Mouse (Mus musculus): Measurements from ENCODE around the gene H1foo.

H1foo gene

DNA sequence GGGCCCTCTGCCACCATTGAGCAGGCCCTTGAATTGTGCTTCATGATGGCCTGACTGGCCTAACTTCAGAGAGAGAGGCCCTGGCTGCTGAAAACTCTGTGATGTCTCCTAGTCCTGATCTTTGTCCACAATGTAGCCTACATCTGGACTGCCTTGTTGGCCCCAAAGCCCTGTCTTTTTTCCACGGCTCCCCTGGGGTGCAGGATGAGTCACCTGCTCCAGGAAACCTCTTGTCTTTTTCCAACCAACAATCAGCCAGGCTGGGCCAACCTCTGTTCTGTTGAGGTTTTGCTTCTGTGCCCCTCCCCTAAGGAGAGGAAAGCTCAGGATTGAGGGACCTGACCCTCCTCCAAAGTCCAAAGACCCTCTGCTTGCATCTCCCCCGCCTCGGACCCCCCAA is 17.0 kb downstream of the H1foo start:
- DNase-seq (ENCODE audit: low read depth, low spot score) = no peak

DNA sequence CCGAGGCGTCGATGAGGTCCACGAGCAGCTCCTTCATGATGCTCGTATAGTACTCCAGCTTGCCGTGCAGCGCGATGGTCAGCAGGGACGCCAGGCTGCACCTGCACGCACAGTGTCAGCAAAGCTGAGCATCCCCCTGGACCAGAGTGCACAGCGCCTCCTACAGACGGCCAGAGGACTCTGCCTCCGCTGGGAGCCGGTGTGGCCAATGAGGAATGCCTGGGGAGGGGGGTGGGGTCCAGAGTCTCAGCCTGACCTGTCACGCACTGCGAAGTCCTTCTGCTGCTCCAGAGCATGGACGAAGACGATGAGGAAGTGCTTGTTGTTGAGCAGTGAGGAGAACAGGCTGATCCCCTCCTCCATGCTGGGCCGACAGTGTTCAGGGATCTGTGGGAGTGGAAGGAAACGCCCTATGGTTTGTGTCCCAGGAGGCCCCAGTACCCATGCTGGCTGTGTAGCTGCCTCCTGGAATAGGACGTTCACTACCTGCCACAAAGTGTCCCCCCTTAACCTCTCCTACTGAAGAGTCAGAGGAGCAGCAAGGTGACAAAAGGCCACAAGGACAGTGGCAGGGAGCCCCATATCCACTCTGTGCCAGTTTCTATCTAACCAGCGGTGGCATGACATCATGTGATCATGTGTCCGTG is 17.8 kb downstream of the H1foo start:
- DNase-seq (ENCODE audit: low read depth, low spot score) = peak; percentile 60

DNA sequence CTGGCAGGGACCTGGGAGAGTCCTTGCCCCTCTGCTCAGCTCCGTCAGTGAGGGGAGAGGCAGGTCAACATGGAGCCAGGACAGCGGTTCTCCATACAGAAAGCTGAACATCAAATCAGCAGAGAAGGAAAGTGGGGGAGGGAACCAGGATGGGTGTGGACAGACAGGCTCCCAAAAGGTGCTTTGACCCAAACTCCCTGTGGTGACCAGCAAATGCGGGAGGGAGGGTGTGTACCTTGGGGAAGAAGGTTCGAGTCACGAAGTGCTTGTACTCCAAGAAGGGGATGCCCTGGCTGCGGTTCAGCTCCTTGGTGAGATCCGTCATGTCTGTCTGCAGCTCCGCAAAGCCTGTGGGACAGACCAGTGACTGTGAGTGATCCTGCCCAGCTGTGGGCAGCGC is 18.9 kb downstream of the H1foo start:
- DNase-seq (ENCODE audit: low read depth, low spot score) = no peak

DNA sequence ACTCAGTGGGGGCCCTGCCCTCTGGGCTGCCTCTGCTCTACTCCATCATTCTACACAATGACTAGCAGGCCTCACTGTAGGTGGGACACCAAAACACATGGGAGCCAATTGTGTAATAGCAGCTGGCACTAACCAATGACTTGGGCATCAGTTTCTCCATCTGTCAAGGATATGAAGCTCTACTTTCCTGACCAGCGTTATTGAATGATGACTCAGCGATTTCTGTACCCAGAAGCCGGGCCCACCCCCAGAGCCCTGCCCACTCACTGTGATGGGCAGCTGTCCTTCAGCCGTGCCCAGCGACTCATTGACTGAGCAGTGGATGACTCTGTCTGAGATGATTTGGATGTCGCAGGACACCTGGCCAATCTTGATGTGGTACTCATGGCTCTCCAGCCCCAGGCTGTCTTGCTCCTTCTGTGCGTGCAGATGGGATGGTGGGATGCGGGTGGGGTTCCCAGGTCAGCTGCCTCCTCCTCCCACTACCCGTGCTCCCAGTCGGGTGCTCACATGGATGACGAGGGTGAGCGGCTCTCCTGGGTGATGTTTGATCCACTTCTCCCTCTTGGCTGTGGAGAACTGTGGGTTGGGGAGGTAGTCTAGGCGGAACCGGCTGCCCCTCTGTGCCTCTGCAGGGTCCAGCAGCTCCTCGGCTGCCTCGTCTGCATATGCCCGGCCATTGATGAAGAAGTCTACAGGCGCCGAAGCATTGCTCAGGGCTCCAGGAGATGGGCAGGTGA is 21.7 kb downstream of the H1foo start:
- DNase-seq (ENCODE audit: low read depth, low spot score) = no peak

DNA sequence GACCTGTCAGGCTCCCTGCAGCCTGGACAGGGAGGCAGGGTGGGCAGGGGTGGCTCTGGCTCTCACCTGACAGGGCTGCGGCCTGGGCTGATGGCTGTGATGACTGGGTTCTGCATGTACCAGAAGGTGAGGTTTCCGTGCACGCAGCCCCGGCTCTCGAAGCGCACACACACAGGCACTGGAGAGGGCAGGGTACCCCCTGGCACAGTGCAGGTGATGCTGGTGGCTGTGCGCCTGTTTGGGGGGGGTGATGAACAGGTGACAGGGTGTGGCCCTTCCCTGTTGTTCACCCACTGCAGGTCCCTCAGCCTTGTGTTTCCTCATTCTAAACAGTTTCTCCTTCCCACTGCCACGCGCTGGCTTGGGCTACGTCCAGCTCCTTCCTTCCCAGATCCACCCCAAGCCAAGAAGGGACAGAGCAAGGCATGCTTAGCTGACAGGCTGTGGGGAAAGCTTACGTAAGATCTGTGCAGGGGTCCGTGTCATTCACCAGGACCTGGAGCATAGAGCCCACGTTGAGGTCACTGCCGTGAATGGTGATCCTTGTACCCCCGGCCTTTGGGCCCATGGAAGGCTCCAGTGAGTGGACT is 22.6 kb downstream of the H1foo start:
- no peak for DNase-seq (ENCODE audit: low read depth, low spot score)

DNA sequence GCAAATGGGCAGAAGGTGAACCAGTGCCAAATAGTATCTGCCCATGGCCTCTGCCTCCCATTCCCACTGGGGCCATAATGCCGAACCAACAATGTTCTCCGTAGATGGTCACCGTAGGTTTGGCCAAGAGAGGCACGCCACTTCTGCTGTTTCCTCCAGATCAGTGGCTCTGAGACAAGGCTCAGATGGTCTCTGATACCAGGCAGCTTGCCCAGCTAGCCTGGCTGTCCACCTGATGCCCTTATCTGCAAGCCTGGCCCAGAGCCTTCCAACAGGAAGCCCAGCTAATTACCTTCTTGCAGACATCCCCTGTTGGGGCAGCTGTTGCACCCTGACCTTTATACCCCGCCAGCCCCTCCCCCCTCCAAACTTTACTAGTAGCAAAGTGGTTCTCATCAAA is 23.3 kb downstream of the H1foo start:
- DNase-seq (ENCODE audit: low read depth, low spot score) = no peak

DNA sequence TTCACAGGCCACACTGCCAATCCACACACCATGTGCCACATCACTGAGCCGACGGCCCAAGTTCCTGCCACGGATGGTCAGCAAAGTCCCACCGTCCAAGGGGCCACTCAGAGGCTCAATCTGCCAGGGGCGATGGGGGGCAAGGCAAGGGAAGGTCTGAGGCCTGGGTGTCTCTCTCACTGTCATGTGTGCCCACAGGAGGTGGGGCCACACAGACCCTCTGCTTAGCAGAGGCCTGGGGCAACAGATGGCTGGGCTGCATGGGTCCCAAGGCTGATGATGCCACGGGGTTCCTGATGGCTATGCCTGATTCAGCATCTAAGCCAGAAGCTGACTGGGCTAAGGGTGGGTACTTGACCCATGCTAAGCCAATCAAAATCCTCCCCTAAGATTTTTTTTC is 24.0 kb downstream of the H1foo start:
- DNase-seq (ENCODE audit: low read depth, low spot score) = no peak

DNA sequence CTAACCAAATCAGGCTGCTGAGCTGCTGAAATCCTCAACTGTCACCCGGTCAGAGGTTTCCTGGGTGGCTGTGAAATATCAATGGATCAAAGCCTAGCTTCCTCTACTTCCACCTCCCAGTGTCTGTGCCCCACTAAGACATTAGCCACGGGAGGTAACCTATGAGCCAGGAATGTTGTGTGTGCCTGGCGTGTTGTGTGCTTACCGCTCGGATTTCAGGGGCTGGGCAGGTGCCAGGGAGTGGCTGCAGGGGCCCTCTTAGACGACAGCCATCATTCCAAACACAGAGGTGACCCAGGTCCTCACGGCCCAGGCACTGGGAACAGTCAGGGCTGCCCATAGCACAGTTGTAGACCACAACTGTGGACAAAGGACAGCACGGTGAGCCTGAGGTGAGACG is 24.4 kb downstream of the H1foo start:
- DNase-seq (ENCODE audit: low read depth, low spot score) = no peak

DNA sequence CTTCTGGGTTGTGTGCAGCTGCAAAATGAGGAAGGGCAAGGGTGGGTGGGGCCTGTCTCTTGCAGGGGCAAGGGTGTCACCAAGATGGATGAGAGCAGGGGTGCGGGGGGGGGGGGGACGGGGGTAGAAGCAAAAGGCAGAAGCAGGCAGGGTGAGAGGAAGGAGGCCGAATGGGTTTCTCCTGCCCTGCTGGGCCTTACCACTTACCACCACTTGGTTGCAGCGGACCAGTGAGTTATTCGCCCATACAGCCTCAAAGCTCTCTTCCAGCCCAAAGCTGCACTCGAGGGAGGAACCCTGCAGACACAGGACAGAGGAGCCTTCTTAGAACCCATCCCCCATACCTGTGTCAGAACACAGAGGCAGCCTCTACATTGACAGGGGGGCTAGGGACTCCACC is 25.2 kb downstream of the H1foo start:
- no peak for DNase-seq (ENCODE audit: low read depth, low spot score)

DNA sequence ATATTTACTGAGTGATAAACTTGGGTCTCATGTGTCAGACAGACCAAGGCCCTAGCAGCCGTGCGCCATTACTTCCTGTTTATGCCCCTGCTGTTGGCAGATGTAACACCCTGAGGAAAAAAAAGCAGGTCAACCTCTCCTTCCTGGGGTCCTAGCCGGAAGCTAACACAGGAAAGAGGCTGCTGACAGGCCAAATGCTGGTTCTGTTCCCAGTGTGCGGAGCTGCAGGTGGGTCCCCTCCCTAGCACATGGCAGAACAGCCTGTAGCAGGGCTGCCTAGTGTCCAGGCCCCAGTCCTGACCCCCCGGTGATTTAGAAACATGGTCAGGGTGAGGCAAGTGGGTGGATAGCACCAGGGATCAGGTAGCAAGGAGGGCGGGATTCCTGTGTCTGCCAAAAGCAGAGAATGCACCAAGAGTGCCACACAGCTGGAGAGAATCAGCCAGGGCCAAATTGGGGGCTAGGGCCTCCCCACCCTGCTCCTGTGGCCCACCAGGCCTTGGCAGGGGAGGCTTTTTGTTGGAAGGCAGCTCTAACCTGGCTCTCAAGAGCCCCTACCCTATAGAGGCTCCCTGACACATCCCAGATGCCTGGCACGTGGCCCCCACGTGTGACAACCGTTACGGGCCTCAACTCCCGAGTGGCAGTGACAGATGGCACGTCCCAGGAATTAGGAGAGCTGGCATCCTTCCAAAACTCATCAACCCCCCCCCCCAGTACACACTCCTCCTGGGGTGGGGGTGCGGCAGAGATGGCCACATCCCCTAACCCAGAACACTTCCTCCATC is 26.7 kb downstream of the H1foo start:
- DNase-seq (ENCODE audit: low read depth, low spot score) = no peak

DNA sequence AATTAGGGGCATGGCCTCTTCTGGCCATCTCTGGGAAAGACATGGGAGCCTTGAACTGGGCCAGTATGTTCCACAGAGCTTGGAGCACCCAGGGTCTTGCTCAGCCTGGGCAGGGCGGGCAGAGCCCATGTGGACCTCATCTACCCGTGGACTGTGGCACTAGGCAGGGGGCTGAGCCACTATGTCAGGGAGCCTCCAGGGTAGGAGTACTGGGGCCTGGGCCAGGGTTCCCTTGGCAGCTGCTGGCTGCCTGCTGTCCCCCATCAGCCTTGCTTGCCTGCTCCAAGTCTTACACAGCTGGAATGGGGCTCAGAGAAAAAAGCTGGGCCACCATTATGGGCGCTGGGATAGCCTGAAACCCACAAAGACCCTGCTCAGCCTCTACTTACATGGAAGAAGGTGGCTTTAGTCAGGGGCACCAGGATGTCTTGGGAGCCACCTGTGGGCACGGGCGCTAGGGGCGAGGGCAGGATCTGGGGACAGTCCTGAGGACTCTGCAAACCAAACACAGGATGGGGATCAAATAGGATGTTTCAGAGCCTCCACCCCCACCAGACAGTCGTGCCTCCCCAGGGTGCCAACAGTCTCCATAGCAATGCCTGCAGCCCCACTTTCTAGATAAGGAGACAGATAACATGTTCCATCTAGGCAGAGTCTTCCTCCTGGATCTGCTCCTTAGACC is 27.5 kb downstream of the H1foo start:
- no peak for DNase-seq (ENCODE audit: low read depth, low spot score)

DNA sequence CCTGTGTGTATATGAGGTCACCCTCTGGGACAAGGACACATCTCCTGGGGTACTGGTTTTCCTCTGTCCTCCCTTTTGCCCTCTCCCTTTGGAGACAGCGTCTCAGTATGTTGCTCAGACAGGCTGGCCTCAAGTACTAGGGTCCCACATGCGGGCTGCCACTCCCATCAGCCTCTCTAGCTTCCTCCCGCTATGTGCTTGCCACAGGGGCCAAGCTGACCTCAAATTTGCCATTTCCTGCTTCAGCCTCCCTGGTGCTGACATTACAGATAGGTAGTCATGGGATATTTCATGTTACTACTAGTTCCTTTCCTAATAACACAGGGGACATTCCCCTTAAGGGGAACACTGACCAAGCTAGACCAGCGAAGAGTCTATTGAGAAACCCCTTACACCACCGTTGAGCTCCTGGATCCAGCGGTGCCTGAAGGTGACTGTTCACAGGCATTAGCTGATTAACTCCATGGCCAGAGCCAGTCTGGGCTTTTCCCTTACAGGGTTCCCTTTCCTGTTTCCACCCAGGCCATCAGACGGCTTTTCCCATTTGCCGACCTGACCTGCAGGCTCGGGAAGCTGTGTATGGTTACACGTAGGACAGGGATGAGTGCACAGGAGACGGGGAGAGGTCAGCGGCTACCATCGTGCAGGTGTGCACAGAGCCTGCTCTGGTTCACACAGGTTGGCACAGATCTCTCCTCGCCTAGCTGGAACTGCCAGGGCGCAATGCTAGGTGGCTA is 28.6 kb downstream of the H1foo start:
- no peak for DNase-seq (ENCODE audit: low read depth, low spot score)

DNA sequence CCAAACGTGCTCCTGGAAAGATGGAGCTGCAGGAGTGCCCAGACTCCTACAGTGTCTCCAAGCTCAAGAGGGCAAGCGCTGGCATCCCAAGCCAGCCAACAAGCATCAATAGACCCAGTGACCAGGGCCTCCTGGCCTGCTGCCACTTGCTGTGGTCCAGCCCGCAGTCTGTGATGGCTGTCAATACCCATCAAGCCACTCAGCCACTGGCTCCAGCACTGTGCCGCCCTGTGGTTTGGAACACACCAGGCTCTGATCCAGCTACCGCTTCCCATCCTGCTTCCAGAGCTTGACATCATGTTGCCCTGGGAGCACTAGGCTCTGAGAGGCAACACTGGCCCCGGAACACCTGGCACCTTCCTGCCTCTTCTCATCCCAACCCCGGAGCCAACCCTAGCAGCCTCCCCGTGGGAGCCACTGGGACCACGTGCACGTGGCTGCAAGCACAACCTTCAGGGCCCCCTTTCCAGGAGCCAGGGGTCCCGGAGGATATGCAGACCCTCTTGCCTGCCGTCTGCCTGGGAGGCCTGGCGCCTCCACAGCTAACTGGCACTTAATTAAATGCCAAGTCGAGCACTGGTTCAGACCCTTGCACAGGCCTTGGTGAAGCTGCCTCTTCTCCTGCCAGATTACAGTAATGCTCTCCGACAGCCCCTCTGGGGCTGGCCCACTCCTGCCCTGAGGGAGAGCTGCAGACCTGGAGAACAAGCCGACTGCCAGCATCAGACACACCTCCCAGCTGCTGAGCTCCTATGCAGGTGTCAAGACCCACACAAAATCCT is 29.3 kb downstream of the H1foo start:
- DNase-seq (ENCODE audit: low read depth, low spot score) = no peak

DNA sequence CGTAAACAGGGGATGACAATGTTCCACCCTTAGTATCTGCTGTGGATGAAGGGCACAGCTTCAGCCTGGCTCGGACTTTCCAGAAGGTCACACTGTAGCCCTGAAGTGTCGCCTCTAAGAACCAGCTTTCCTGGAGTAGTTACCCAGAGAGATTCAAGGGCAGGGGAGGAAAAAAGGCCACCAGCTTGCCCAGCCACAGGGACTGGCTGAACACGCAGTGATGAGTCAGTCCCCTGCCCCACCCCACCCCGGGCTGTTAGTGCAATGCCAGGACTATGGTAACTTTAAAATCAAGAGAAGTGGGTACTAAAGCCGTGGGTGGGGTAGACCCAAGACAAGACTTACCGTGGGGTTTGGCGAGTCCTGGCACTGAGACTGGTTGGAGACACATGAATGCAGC is 30.9 kb downstream of the H1foo start:
- DNase-seq (ENCODE audit: low read depth, low spot score) = no peak

DNA sequence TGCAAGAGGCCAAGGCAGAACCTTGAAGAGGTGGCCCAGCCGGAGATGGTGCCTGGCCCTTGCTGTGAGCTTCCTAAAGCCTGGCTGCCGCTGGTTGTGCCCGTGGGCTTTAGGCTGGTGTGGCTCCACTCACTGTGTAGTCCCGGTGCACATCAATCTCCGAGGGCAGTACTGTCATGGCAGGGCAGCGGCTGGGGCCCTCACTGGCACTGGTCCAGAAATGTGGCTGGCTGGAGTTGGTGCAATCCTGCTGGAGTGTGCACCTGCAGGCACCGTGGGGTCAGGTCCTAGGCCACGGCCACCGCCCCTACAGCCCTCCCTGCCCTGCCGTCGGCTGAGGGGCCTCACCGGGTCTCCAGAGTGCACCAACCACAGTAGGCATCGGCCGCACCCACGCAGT is 33.1 kb downstream of the H1foo start:
- DNase-seq (ENCODE audit: low read depth, low spot score) = no peak

DNA sequence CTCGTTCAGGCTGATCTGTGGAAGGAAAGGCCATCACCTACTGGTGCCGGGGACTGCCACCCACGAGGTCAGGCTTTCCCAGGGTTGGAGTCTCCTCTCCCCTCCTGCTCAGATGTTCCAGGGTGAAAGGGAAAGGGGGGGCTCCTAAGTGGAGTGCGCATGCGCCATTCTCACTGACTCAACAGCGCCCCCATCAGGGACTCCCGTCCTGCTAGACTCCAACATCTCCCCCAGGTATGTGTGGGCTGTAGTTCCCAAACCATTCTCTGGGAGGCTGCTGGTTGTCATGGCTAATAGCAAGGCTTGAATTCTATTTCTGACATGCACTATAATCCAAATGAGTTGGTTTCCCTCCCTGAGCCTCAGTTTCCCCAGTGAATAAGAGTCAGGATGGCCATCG is 33.9 kb downstream of the H1foo start:
- DNase-seq (ENCODE audit: low read depth, low spot score) = peak; percentile 39

DNA sequence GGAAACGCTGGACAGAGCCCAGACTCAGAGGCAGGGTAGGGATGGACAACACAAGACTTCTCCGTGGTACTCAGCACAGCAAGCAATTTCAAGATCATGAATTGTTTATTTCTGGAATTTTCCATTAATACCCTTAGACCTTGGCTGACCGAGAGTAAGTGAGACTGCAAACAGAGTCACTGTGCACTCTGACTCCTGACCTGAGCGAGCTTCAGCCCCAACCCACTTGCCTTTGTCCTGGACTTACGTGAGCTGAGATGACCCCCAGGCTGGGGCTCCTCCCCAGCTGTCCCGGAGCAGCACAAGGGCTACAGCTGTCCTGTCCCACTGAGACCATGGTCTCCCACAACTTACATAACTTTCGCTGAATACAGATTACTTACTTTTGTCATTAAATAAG is 38.2 kb downstream of the H1foo start:
- DNase-seq (ENCODE audit: low read depth, low spot score) = no peak

DNA sequence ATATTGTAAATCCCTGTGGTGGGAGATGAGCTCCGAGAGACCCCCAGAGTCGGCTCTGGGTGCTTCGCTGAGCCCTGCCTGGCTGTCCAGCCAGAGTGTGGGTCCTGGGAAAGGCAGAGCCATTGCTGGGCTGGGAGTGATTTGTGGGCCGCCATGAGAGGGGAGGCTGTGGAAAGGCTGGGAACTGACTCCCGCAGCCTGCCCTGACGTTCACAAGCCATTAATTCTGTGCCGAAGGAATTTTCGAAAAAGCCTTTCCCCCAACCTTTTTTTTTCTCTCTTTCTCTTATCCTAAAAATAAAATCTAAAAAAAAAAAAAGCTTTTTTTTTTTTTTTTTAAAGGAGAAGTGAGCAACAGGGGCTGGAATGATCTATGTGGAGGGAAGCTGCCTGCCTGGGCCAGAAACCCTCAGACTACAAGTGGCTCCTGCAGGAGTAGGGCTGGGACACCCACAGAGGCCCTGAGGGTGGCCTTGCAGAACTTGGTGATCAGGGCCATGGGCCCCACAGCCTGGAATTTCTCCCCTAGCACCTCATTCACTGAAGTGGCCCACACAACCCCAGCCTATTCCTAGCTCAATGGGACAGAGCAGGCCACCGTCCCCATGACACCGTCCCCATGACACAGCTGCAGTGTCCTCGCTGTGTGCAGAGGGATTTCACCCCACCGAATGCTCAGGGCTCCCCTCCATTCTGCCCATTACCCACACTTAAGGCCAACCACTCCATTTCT is 38.7 kb downstream of the H1foo start:
- no peak for DNase-seq (ENCODE audit: low read depth, low spot score)

DNA sequence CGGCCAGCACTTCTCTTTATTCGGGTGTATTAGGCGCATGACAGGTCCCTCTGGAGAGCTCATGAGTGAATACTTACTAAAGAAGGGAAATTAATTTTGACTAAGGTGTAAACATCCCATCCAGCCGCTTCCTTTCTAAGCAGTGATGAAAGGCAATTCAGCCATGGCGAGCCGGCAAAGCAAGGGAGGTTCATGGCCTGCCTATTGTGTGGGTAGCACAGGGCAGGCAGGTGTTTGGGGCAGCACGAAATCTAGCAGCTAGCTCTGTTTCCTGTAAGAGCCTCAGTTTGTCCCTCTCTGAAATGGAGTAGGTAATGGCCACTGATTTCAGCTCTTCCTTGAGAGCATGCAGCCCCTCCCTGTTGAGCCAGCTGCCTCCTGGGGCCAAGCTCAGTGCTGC is 39.8 kb downstream of the H1foo start:
- no peak for DNase-seq (ENCODE audit: low read depth, low spot score)

DNA sequence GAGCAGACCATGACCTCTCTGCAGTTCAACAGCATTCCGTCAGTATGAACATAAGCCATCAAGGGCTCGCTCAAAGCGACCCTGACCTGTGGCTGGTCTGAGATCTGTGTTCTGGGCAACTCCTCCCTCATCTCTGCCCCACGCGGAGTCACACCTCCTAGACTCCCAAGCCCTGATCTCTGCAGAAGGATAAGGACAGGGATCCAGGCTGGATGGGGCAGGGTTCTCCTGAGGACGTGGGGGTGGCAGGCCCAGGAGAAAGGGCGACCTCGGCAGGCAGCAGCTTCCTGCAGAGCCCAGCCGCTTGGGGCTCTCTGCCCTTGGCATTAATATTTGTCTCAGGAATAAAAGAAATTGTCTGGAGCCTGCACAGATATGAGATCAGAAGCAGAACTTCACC is 40.9 kb downstream of the H1foo start:
- no peak for DNase-seq (ENCODE audit: low read depth, low spot score)
